Mouse (Mus musculus): ENCODE results near the gene Unc50.

GRCm38 (mm10) chr1:37436419-37436818 lies 6.5 kb downstream of the Unc50 start:
- TF ChIP-seq CTCF (IDR thresholded peaks at IDR 0.05; ENCODE audit: low read depth, low read length) (no peak), POLR2A (IDR thresholded peaks at IDR 0.05; ENCODE audit: borderline replicate concordance, low read depth, low read length) (no peak)
